Mouse (Mus musculus): ENCODE results near the gene Zmiz1.
A peak's percentile ranks its signal among the peaks of the same experiment; 100 is the strongest.

- TF ChIP-seq E2F4 (IDR thresholded peaks at IDR 0.05; ENCODE audit: insufficient read depth) (no peak), MYOD1 (IDR thresholded peaks at IDR 0.05; ENCODE audit: control insufficient read depth in 1 of 3, insufficient read length in 2 of 3, low read depth in 2 of 3) (peak in 1 of 3 experiments; percentile 86), MAX (IDR thresholded peaks at IDR 0.05; ENCODE audit: low read depth) (no peak), POLR2A (IDR thresholded peaks at IDR 0.05; ENCODE audit: insufficient read length, low read depth) (no peak), SRF (IDR thresholded peaks at IDR 0.05; ENCODE audit: control insufficient read depth, insufficient read length, low read depth) (no peak), POLR2AphosphoS2 (IDR thresholded peaks at IDR 0.05; ENCODE audit: insufficient read length, low read depth) (no peak), TCF12 (IDR thresholded peaks at IDR 0.05; ENCODE audit: insufficient read depth, poor library complexity, severe bottlenecking) (peak; percentile 44), CEBPB (IDR thresholded peaks at IDR 0.05; ENCODE audit: insufficient read depth, poor library complexity, severe bottlenecking) (no peak), TCF3 (IDR thresholded peaks at IDR 0.05; ENCODE audit: insufficient read length, low read depth) (no peak), MYOG (IDR thresholded peaks at IDR 0.05; ENCODE audit: control insufficient read depth in 1 of 3, insufficient read depth in 1 of 3, insufficient read length in 2 of 3, low read depth in 2 of 3) (peak in 1 of 3 experiments; percentile 76), USF1 (IDR thresholded peaks at IDR 0.05; ENCODE audit: low read depth) (no peak)
Observed at GRCm38 (mm10) chr14:25496116-25496515, 37.1 kb downstream of the Zmiz1 start.
